Mouse (Mus musculus): ENCODE measurements around the gene AU040320. TPM values are rescaled to one million over a fixed set of nuclear protein-coding genes. Genes with fewer than 3 reads are reported as not detected.

AU040320 gene
- polyA plus RNA-seq, 1 experiment from 2014 or later, result 20.7 TPM

DNA sequence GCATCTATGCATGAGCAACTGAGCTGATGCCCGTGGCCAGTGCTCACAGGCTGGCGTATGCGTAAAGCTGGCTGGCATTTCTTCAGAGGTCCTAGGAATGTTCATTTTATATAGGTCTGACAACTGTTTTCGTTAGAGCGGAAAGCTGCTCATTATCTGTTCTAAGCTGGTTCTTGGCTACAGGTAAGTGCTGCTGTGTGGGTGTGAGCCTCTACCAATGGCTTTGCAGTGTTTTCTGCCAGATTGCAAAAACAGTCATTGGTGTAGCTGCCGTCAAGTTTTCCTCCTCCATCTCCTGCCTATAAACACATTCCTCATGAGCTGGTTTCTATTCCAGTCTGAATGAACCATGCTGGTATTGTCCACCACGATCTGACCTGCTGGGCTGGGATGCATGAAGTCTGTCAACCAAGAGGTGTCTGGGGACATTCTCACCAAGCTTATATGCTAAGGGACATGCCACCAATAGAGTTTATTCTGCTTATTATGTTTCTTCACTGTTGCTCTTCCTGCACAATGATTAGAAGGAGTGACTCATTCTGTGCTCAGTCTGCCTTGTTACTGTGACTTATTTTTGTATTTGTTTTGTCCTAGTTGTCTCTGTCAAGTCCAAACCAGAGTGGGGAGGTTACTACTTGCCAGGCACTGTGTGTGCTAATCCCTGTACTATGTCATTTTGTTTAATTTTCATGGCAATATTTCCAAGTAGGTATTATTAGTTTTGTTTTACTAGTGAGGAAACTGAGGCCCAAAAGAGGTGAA is 39.2 kb downstream of the AU040320 start:
- WGBS (ENCODE audit: insufficient replicate concordance), result 88% methylated on average over 7 of the region's 7 CpGs
- Histone ChIP-seq H3K27me3 (ENCODE audit: control insufficient read depth, insufficient read depth, low read length) (no peaks in the 10 kb centered on the region), H3K27ac (ENCODE audit: low read depth, low read length) (no peak overlapping the region), H3K4me3 (ENCODE audit: low read depth, low read length) (no peak overlapping the region), H3K4me2 (no peak overlapping the region), H3K9me3 (replicated peaks; ENCODE audit: control insufficient read depth, low read length) (no peaks in the 10 kb centered on the region), H3K4me1 (ENCODE audit: control insufficient read depth, insufficient read depth, low read length) (no peaks in the 10 kb centered on the region), H3K9ac (ENCODE audit: low read depth, low read length) (no peak overlapping the region), H3K36me3 (ENCODE audit: control insufficient read depth, insufficient read depth, low read length) (peaks cover 7% of the 10 kb centered on the region; the same call in 1 of the 2 replicates)
- ATAC-seq (replicated peaks; ENCODE audit: insufficient number of reproducible peaks, low FRiP score, low TSS enrichment), result no peak

DNA sequence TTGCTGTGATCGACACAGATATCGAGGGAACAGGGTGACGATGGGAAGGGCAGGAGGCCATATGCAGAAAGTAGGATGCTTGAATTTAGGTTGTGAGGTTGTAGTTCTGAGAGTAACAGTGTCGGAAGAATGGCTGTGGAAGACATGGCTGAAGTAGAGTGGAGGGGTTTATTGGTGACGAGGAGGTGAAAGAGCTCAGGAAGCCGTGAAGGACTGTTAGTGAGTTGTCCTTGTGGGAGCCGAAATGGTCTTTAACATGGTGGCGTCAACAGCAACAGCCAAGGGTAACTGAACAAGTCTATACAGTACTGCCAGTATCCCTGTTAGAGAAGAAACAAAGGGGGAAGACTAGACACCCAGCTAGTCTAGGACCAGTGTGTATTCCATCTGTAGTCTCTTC is 48.8 kb downstream of the AU040320 start:
- Histone ChIP-seq H3K4me3 (ENCODE audit: low read depth, low read length) (no peak overlapping the region), H3K4me2 (no peak overlapping the region), H3K9me3 (replicated peaks; ENCODE audit: control insufficient read depth, low read length) (no peaks in the 10 kb centered on the region), H3K4me1 (ENCODE audit: control insufficient read depth, insufficient read depth, low read length) (peaks cover 12% of the 10 kb centered on the region), H3K36me3 (ENCODE audit: control insufficient read depth, insufficient read depth, low read length) (no peaks in the 10 kb centered on the region), H3K27ac (ENCODE audit: low read depth, low read length) (no peak overlapping the region), H3K27me3 (ENCODE audit: control insufficient read depth, insufficient read depth, low read length) (no peaks in the 10 kb centered on the region), H3K9ac (ENCODE audit: low read depth, low read length) (no peak overlapping the region)
- 88% methylated on average over 8 of the region's 8 CpGs for WGBS (ENCODE audit: insufficient replicate concordance)
- ATAC-seq (replicated peaks; ENCODE audit: insufficient number of reproducible peaks, low FRiP score, low TSS enrichment), result no peak

GRCm38 (mm10) chr4:126803268-126803873 is 50.0 kb downstream of the AU040320 start:
- peak overlapping the region; percentile 34; the same call in 1 of the 2 replicates for H3K4me2 ChIP-seq
- 15% methylated on average over 8 of the region's 8 CpGs for WGBS (ENCODE audit: insufficient replicate concordance)

DNA sequence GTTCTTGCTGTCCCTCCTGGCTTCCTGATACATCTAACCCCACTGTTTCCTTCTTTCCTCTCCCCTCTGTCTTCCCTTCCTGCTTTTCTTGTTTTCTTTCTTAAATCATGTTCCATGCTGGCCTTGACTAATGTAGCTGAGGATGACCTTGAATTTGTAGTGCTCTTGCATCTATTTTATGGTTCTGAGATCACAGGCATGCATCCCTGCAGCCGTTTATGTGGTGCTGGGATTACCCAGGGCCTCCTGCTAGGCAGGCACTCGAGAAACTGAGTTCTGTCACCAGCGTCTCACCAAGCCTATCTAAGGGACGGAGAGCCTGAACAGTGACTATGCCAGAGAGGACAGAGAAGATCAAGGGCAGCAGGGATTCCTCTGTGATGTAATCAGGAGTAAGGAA is 52.4 kb downstream of the AU040320 start:
- Histone ChIP-seq H3K9me3 (replicated peaks; ENCODE audit: control insufficient read depth, low read length) (no peaks in the 10 kb centered on the region), H3K4me1 (ENCODE audit: control insufficient read depth, insufficient read depth, low read length) (peaks cover 12% of the 10 kb centered on the region), H3K27ac (ENCODE audit: low read depth, low read length) (no peak overlapping the region), H3K36me3 (ENCODE audit: control insufficient read depth, insufficient read depth, low read length) (no peaks in the 10 kb centered on the region), H3K4me2 (no peak overlapping the region), H3K9ac (ENCODE audit: low read depth, low read length) (no peak overlapping the region), H3K27me3 (ENCODE audit: control insufficient read depth, insufficient read depth, low read length) (no peaks in the 10 kb centered on the region), H3K4me3 (ENCODE audit: low read depth, low read length) (no peak overlapping the region)
- no peak for ATAC-seq (replicated peaks; ENCODE audit: insufficient number of reproducible peaks, low FRiP score, low TSS enrichment)
- WGBS (ENCODE audit: insufficient replicate concordance), result 44% methylated on average over 4 of the region's 4 CpGs

More at GRCm38 (mm10) chr4:126803268-126803873, 50.0 kb downstream of the AU040320 start:
- H3K4me1 ChIP-seq (ENCODE audit: control insufficient read depth, insufficient read depth, low read length), result peaks cover 12% of the 10 kb centered on the region
- H3K9ac ChIP-seq (ENCODE audit: low read depth, low read length), result no peak overlapping the region
- peak; percentile 55; the same call in 1 of the 2 replicates for ATAC-seq (replicated peaks; ENCODE audit: insufficient number of reproducible peaks, low FRiP score, low TSS enrichment)
- H3K27ac ChIP-seq (ENCODE audit: low read depth, low read length), result no peak overlapping the region
- H3K36me3 ChIP-seq (ENCODE audit: control insufficient read depth, insufficient read depth, low read length), result no peaks in the 10 kb centered on the region
- no peaks in the 10 kb centered on the region for H3K27me3 ChIP-seq (ENCODE audit: control insufficient read depth, insufficient read depth, low read length)
- no peak overlapping the region for H3K4me3 ChIP-seq (ENCODE audit: low read depth, low read length)
- no peaks in the 10 kb centered on the region for H3K9me3 ChIP-seq (replicated peaks; ENCODE audit: control insufficient read depth, low read length)

GRCm38 (mm10) chr4:126806692-126807427 is 53.5 kb downstream of the AU040320 start:
- no peaks in the 10 kb centered on the region for H3K9me3 ChIP-seq (replicated peaks; ENCODE audit: control insufficient read depth, low read length)
- H3K27ac ChIP-seq (ENCODE audit: low read depth, low read length), result no peak overlapping the region
- no peaks in the 10 kb centered on the region for H3K27me3 ChIP-seq (ENCODE audit: control insufficient read depth, insufficient read depth, low read length)
- H3K4me3 ChIP-seq (ENCODE audit: low read depth, low read length), result no peak overlapping the region
- H3K4me1 ChIP-seq (ENCODE audit: control insufficient read depth, insufficient read depth, low read length), result peaks cover 12% of the 10 kb centered on the region
- no peaks in the 10 kb centered on the region for H3K36me3 ChIP-seq (ENCODE audit: control insufficient read depth, insufficient read depth, low read length)
- no peak for ATAC-seq (replicated peaks; ENCODE audit: insufficient number of reproducible peaks, low FRiP score, low TSS enrichment)
- WGBS (ENCODE audit: insufficient replicate concordance), result 65% methylated on average over 7 of the region's 7 CpGs
- H3K4me2 ChIP-seq, result no peak overlapping the region
- no peak overlapping the region for H3K9ac ChIP-seq (ENCODE audit: low read depth, low read length)

DNA sequence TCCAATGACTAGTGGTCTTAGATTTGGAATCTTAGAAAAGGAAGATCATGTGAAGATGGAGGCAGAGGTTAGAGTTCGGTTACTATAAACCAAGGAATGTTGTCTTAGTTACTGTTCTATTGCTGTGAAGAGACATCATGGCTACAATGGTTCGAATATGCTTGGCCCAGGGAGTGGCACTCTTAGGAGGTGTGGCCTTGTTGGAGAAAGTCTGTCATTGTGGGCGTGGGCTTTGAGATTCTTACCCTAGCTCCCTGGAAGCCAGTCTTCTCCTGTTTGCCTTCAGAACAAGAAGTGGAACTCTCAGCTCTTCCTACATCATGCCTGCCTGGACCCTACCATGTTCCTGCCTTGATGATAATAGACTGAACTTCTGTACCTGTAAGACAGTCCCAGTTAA is 57.2 kb downstream of the AU040320 start:
- ATAC-seq (replicated peaks; ENCODE audit: insufficient number of reproducible peaks, low FRiP score, low TSS enrichment), result no peak
- no peaks in the 10 kb centered on the region for H3K9me3 ChIP-seq (replicated peaks; ENCODE audit: control insufficient read depth, low read length)

GRCm38 (mm10) chr4:126813212-126813611 is 59.9 kb downstream of the AU040320 start:
- H3K9ac ChIP-seq (ENCODE audit: low read depth, low read length), result no peak overlapping the region
- H3K4me1 ChIP-seq (ENCODE audit: control insufficient read depth, insufficient read depth, low read length), result peaks cover 3% of the 10 kb centered on the region; the same call in 1 of the 2 replicates
- no peak overlapping the region for H3K4me2 ChIP-seq
- no peaks in the 10 kb centered on the region for H3K27me3 ChIP-seq (ENCODE audit: control insufficient read depth, insufficient read depth, low read length)
- no peaks in the 10 kb centered on the region; the same call in 1 of the 2 replicates for H3K36me3 ChIP-seq (ENCODE audit: control insufficient read depth, insufficient read depth, low read length)
- no peak overlapping the region for H3K4me3 ChIP-seq (ENCODE audit: low read depth, low read length)
- ATAC-seq (replicated peaks; ENCODE audit: insufficient number of reproducible peaks, low FRiP score, low TSS enrichment), result no peak
- WGBS (ENCODE audit: insufficient replicate concordance), result 75% methylated on average over 5 of the region's 5 CpGs
- no peaks in the 10 kb centered on the region for H3K9me3 ChIP-seq (replicated peaks; ENCODE audit: control insufficient read depth, low read length)
- H3K27ac ChIP-seq (ENCODE audit: low read depth, low read length), result no peak overlapping the region

More for the DNA sequence above, 57.2 kb downstream of the AU040320 start:
- no peaks in the 10 kb centered on the region for H3K36me3 ChIP-seq (ENCODE audit: control insufficient read depth, insufficient read depth, low read length)
- peaks cover 6% of the 10 kb centered on the region; the same call in 1 of the 2 replicates for H3K4me1 ChIP-seq (ENCODE audit: control insufficient read depth, insufficient read depth, low read length)
- H3K27ac ChIP-seq (ENCODE audit: low read depth, low read length), result no peak overlapping the region
- no peaks in the 10 kb centered on the region for H3K27me3 ChIP-seq (ENCODE audit: control insufficient read depth, insufficient read depth, low read length)
- H3K4me3 ChIP-seq (ENCODE audit: low read depth, low read length), result no peak overlapping the region
- no peak overlapping the region for H3K4me2 ChIP-seq
- whole genome bisulfite sequencing (ENCODE audit: insufficient replicate concordance), result 83% methylated on average over 3 of the region's 3 CpGs
- no peak overlapping the region for H3K9ac ChIP-seq (ENCODE audit: low read depth, low read length)

- Histone ChIP-seq H3K4me1 (ENCODE audit: control insufficient read depth, insufficient read depth, low read length) (peaks cover 3% of the 10 kb centered on the region; the same call in 1 of the 2 replicates), H3K36me3 (ENCODE audit: control insufficient read depth, insufficient read depth, low read length) (no peaks in the 10 kb centered on the region; the same call in 1 of the 2 replicates), H3K27me3 (ENCODE audit: control insufficient read depth, insufficient read depth, low read length) (no peaks in the 10 kb centered on the region), H3K4me2 (no peak overlapping the region), H3K9me3 (replicated peaks; ENCODE audit: control insufficient read depth, low read length) (no peaks in the 10 kb centered on the region), H3K9ac (ENCODE audit: low read depth, low read length) (no peak overlapping the region), H3K4me3 (ENCODE audit: low read depth, low read length) (no peak overlapping the region), H3K27ac (ENCODE audit: low read depth, low read length) (no peak overlapping the region)
- WGBS (ENCODE audit: insufficient replicate concordance), result 70% methylated on average over 5 of the region's 5 CpGs
- no peak for ATAC-seq (replicated peaks; ENCODE audit: insufficient number of reproducible peaks, low FRiP score, low TSS enrichment)
Measured at GRCm38 (mm10) chr4:126814854-126815253, 61.5 kb downstream of the AU040320 start.

Data from heart, embryonic 11.5 days (tissue).